Mouse (Mus musculus) left cerebral cortex, adult 2 months (tissue): Measurements from ENCODE around the gene Tor1a. TPM values are rescaled to one million over a fixed set of nuclear protein-coding genes. Genes with fewer than 3 reads are reported as not detected.
"Not testable (repeated sequence)": the region's sequence is repeated elsewhere in the genome, so short reads cannot be mapped to it uniquely, and the experiment has no call there.

Source experiments
- DNase-seq, 2 experiments: peaks; one replicate each; pipeline ENCODE4 v3.0.0; 2021 to 2022; ENCODE audit warnings: low spot score in 2 of 2, mixed read lengths in 1 of 2; ENCODE audit errors: extremely low spot score in 1 of 2
- H3K27ac ChIP-seq: fragments of 200-600 bp; 2 replicates; pipeline ENCODE4 v1.8.1; 2022
- H3K4me3 ChIP-seq: fragments of 200-600 bp; 2 replicates; pipeline ENCODE4 v1.8.1; 2022
- CTCF ChIP-seq: fragments of 200-600 bp; IDR thresholded peaks from 2 replicates; pipeline ENCODE4 v1.8.1; 2022; ENCODE audit warnings: antibody characterized with exemption, mild to moderate bottlenecking, moderate library complexity
- intact Hi-C: fragments of 180-260 bp; cut with DNase I; formaldehyde crosslinking; loops from one replicate; pipeline ENCODE4 v1.15.1; 2025
- total RNA-seq, 2 experiments: library from RNA; stranded (reverse); gene quantifications; 2 replicates each; pipeline ENCODE4 v1.2.3; 2021

Gene Tor1a
- total RNA-seq, 2 experiments from 2014 or later, result 38.0 to 43.2 TPM

- TF ChIP-seq CTCF, result peak; percentile 73
- intact Hi-C loops, result no loop called here
These were observed 39.7 kb downstream of the Tor1a start for GRCm38 (mm10) chr2:30927844-30928628.

GRCm38 (mm10) chr2:30927151-30927781, 40.5 kb downstream of the Tor1a start:
- intact Hi-C loops, result no loop called here
- no peak overlapping the region for H3K4me3 ChIP-seq
- TF ChIP-seq CTCF, result no peak
- H3K27ac ChIP-seq, result peak overlapping the region; percentile 24; the same call in 1 of the 2 replicates
- DNase-seq, result no peak

More at GRCm38 (mm10) chr2:30927844-30928628, 39.7 kb downstream of the Tor1a start:
- H3K4me3 ChIP-seq, result no peak overlapping the region
- H3K27ac ChIP-seq, result peak overlapping the region; percentile 24
- DNase-seq, result peak; percentile 68 to 82

- DNase-seq, result no peak
- Histone ChIP-seq H3K4me3 (no peak overlapping the region), H3K27ac (no peak overlapping the region)
- intact Hi-C loops, result no loop called here
- TF ChIP-seq CTCF, result no peak
These were observed 41.4 kb downstream of the Tor1a start for GRCm38 (mm10) chr2:30926381-30926780.

- intact Hi-C loops, result no loop called here
- no peak for TF ChIP-seq CTCF
- no peak overlapping the region for H3K4me3 ChIP-seq
These were observed 42.6 kb downstream of the Tor1a start for GRCm38 (mm10) chr2:30925181-30925580.

GRCm38 (mm10) chr2:30923099-30923498, 44.6 kb downstream of the Tor1a start:
- no peak for TF ChIP-seq CTCF
- no peak overlapping the region for H3K4me3 ChIP-seq
- no peak overlapping the region for H3K27ac ChIP-seq
- no peak for DNase-seq
- intact Hi-C loops, result no loop called here

More at GRCm38 (mm10) chr2:30925181-30925580, 42.6 kb downstream of the Tor1a start:
- no peak for DNase-seq
- no peak overlapping the region for H3K27ac ChIP-seq

- peak in 1 of 2 experiments; percentile 37 for DNase-seq
- intact Hi-C loops, result no loop called here
- peak overlapping the region; percentile 69 for H3K27ac ChIP-seq
- no peak overlapping the region for H3K4me3 ChIP-seq
- TF ChIP-seq CTCF, result no peak
These were observed 47.5 kb downstream of the Tor1a start for GRCm38 (mm10) chr2:30920216-30920615.

- no peak for DNase-seq
- TF ChIP-seq CTCF, result no peak
- intact Hi-C loops, result no loop called here
- Histone ChIP-seq H3K27ac (no peak overlapping the region), H3K4me3 (no peak overlapping the region)
These were observed 48.9 kb downstream of the Tor1a start for GRCm38 (mm10) chr2:30918780-30919329.

GRCm38 (mm10) chr2:30918126-30918525, 49.6 kb downstream of the Tor1a start:
- Histone ChIP-seq H3K4me3 (no peak overlapping the region), H3K27ac (no peak overlapping the region)
- TF ChIP-seq CTCF, result no peak
- DNase-seq, result no peak
- intact Hi-C loops, result no loop called here

- H3K27ac ChIP-seq, result no peak overlapping the region
- H3K4me3 ChIP-seq, result no peak overlapping the region
- DNase-seq, result no peak
- intact Hi-C loops, result no loop called here
- no peak for TF ChIP-seq CTCF
These were observed 50.1 kb downstream of the Tor1a start for GRCm38 (mm10) chr2:30917649-30918048.

GRCm38 (mm10) chr2:30915933-30916332, 51.8 kb downstream of the Tor1a start:
- H3K4me3 ChIP-seq, H3K27ac ChIP-seq, intact Hi-C loops, DNase-seq: not testable (repeated sequence)

- no peak for DNase-seq
- no peak overlapping the region for H3K4me3 ChIP-seq
- H3K27ac ChIP-seq, result no peak overlapping the region
- intact Hi-C loops, result no loop called here
- TF ChIP-seq CTCF, result no peak
These were observed 52.4 kb downstream of the Tor1a start for GRCm38 (mm10) chr2:30915376-30915775.

GRCm38 (mm10) chr2:30914836-30915235, 52.9 kb downstream of the Tor1a start:
- intact Hi-C loops, result no loop called here
- Histone ChIP-seq H3K4me3 (no peak overlapping the region), H3K27ac (no peak overlapping the region)
- no peak for DNase-seq
- no peak for TF ChIP-seq CTCF
